Mouse (Mus musculus) forebrain, embryonic 16.5 days (tissue): ENCODE measurements around the gene Tas2r108. TPM values are rescaled to one million over a fixed set of nuclear protein-coding genes. Genes with fewer than 3 reads are reported as not detected.
A peak's percentile ranks its signal among the peaks of the same experiment; 100 is the strongest.

ENCODE experiments used
- ATAC-seq: fragments of 200-750 bp; cut with Nextera tagmentation; 2 replicates; pipeline ENCODE4 v1.8.0; 2017; ENCODE audit warnings: mild to moderate bottlenecking, moderate library complexity
- H3K27ac ChIP-seq: fragments of 300-500 bp; sonication (generic); 2 replicates; pipeline ENCODE4 v1.5.1; 2014; ENCODE audit warnings: low read length, control low read depth
- H3K27me3 ChIP-seq: fragments of 300-500 bp; sonication (generic); replicated peaks from 2 replicates; pipeline ENCODE4 v1.6.1; 2014; ENCODE audit warnings: low read length; ENCODE audit not compliant: control insufficient read depth, insufficient read depth
- H3K36me3 ChIP-seq: fragments of 300-500 bp; sonication (generic); 2 replicates; pipeline ENCODE4 v1.6.1; 2014; ENCODE audit not compliant: control insufficient read depth, insufficient read depth
- H3K4me1 ChIP-seq: fragments of 300-500 bp; sonication (generic); replicated peaks from 2 replicates; pipeline ENCODE4 v1.6.1; 2014; ENCODE audit warnings: low read length; ENCODE audit not compliant: control insufficient read depth, insufficient read depth
- H3K4me2 ChIP-seq: fragments of 300-500 bp; sonication (generic); 2 replicates; pipeline ENCODE4 v1.6.1; 2014; ENCODE audit warnings: mild to moderate bottlenecking, low read length, control low read depth
- H3K4me3 ChIP-seq: fragments of 300-500 bp; sonication (generic); replicated peaks from 2 replicates; pipeline ENCODE4 v1.5.1; 2014; ENCODE audit warnings: mild to moderate bottlenecking, low read length, control low read depth
- H3K9ac ChIP-seq: fragments of 300-500 bp; sonication (generic); replicated peaks from 2 replicates; pipeline ENCODE4 v1.6.1; 2014; ENCODE audit warnings: low read depth, low read length, control low read depth
- H3K9me3 ChIP-seq: fragments of 300-500 bp; sonication (generic); 2 replicates; pipeline ENCODE4 v1.6.1; 2016; ENCODE audit warnings: low read length; ENCODE audit not compliant: control insufficient read depth
- WGBS: fragments of 180-500 bp; shearing (Covaris S2); extraction: QIAGEN DNeasy Blood & Tissue Kit; methylation state at CpG from one replicate; pipeline ENCODE4 v1.1.7; 2014; 5-methylcytosine and 5-hydroxymethylcytosine counted together
- polyA plus RNA-seq: library from polyadenylated mRNA; unstranded; fragments of >200 nt; fragmentation: Nextera tagmentation; extraction: Ambion mirVana; gene quantifications from 2 replicates; pipeline ENCODE4 v1.2.1, GENCODE M21; 2015

The Tas2r108 gene
- not detected in 2 replicates for polyA plus RNA-seq

- Histone ChIP-seq H3K27ac (no peak within 1 kb of the TSS), H3K9ac (no peak within 1 kb of the TSS), H3K4me1 (no peaks in the 10 kb centered on the region), H3K27me3 (no peaks in the 10 kb centered on the region), H3K4me3 (no peak within 1 kb of the TSS), H3K9me3 (no peaks in the 10 kb centered on the region), H3K36me3 (no peaks in the 10 kb centered on the region), H3K4me2 (no peak within 1 kb of the TSS)
- no peak for ATAC-seq
- WGBS: 86% methylated on average over 3 of the region's 3 CpGs
Observed at GRCm38 (mm10) chr6:40493229-40493628, at the start of gene Tas2r108. Gene Tas2r108 (plus strand): TSS chr6:40493529.

DNA sequence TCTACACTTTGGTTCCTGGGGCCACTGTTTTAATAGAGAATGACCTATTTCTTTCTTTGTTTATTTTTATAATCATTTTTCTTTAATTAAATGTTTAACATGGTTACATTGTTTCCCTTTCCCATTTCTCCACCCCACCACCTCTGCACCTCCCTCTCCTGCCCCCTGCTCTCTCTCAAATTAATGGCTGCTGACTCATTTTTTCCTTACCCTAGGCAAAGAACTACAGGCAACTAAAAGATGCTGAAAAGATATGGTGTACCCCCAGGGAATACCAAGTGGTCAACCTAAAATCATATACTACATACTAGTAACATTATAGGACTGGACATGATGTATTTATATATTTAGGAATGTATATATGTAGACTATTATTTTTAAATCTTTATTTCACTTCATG is 44.7 kb upstream of the Tas2r108 start:
- Histone ChIP-seq H3K9ac (no peak overlapping the region), H3K9me3 (no peaks in the 10 kb centered on the region), H3K4me3 (no peak overlapping the region), H3K4me1 (no peaks in the 10 kb centered on the region), H3K36me3 (no peaks in the 10 kb centered on the region), H3K27ac (no peak overlapping the region), H3K4me2 (no peak overlapping the region), H3K27me3 (0 out of 2 replicates have a peak, but pooled peaks cover 3% of the 10 kb centered on the region)
- no peak for ATAC-seq

DNA sequence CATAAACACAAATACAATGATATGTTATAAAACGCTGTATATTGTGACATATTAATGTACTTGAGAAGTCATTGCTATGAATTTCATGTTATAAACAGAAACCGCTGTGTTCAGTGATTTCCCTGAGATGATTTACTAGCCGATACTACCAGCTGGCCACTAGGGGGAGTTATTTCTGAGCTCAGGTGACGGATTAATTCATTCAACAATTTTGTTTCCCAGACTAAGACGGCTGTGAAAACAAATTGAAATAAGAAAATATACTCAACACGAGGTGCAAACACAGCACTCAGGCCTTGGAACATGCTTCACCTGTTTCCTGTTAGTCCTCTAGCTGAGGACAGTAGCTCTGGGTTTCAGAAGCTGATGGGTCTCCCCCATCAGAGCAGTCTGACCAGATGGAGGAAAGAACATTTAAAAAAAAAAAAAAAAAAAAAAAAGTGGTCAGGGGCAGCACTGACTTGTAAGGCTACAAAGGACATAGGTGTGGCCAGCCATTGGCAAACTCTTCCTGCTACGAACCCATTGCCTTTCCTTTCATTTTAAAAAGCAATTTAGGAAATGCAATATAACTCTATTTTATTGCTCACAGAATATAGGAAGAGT is 38.8 kb upstream of the Tas2r108 start:
- H3K4me2 ChIP-seq: no peak overlapping the region
- no peaks in the 10 kb centered on the region for H3K4me1 ChIP-seq
- no peak for ATAC-seq
- no peak overlapping the region for H3K9ac ChIP-seq
- H3K36me3 ChIP-seq: no peaks in the 10 kb centered on the region
- H3K27me3 ChIP-seq: no peaks in the 10 kb centered on the region
- 21% methylated on average over 7 of the region's 7 CpGs for WGBS
- no peak overlapping the region for H3K4me3 ChIP-seq
- no peak overlapping the region for H3K27ac ChIP-seq
- no peaks in the 10 kb centered on the region for H3K9me3 ChIP-seq

DNA sequence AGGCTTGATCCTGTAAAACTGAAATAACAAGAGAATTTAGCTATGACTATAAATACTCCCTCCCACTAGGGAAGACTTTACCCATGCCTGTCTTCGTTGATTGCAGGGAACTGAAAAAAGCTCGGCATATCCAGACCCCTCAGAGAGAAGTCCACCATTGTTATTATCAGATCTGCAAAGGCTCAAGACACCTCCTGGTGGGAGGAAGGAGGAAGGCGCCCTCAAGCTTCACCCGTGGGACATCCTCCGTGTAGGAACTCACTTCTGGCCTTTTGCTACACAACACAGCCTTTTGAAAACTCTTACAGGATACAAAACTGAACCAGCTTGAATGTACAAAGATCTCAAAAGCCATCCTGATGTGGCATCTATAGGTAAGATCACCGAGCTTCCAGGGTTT is 27.6 kb upstream of the Tas2r108 start:
- H3K4me2 ChIP-seq: no peak overlapping the region
- H3K27ac ChIP-seq: no peak overlapping the region
- H3K4me1 ChIP-seq: no peaks in the 10 kb centered on the region
- H3K9ac ChIP-seq: no peak overlapping the region
- no peaks in the 10 kb centered on the region for H3K27me3 ChIP-seq
- ATAC-seq: no peak
- no peaks in the 10 kb centered on the region for H3K9me3 ChIP-seq
- no peak overlapping the region for H3K4me3 ChIP-seq
- 43% methylated on average over 6 of the region's 6 CpGs for WGBS
- no peaks in the 10 kb centered on the region for H3K36me3 ChIP-seq

- Histone ChIP-seq H3K4me1 (peaks cover 10% of the 10 kb centered on the region), H3K27ac (peak within 1 kb of the TSS; percentile 90), H3K36me3 (peaks cover 19% of the 10 kb centered on the region), H3K9ac (peak within 1 kb of the TSS; percentile 77), H3K27me3 (no peaks in the 10 kb centered on the region), H3K4me2 (peak within 1 kb of the TSS; percentile 95), H3K9me3 (peaks cover 5% of the 10 kb centered on the region; the same call in 1 of the 2 replicates), H3K4me3 (peak within 1 kb of the TSS; percentile 80)
- ATAC-seq: peak; percentile 97
- WGBS: under 1% methylated on average over 54 of the region's 54 CpGs
Observed at GRCm38 (mm10) chr6:40470916-40471719, 22.2 kb upstream of the Tas2r108 start, which contains the start of gene Ssbp1. Gene Ssbp1 (plus strand): TSS chr6:40471352.

DNA sequence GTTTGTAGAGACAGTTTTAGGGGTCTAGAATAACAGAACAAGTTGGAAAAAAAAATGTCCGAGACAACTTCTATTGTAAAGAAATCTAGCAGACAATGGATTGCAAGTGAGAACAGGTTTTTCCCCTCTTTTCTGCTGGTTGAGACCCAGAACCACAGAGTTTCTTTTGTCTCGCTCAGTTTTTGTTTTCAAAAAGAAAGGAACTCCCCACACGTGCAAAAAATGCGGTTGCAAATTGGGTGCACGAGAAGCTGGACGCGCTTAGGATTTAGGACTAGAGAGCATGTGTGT is 21.7 kb upstream of the Tas2r108 start:
- Histone ChIP-seq H3K9me3 (peaks cover 5% of the 10 kb centered on the region; the same call in 1 of the 2 replicates), H3K27me3 (no peaks in the 10 kb centered on the region), H3K4me2 (peak overlapping the region; percentile 93), H3K4me1 (peaks cover 10% of the 10 kb centered on the region), H3K27ac (peak overlapping the region; percentile 90), H3K4me3 (peak overlapping the region; percentile 80), H3K36me3 (peaks cover 20% of the 10 kb centered on the region), H3K9ac (peak overlapping the region; percentile 77)
- ATAC-seq: peak; percentile 31
- WGBS: 0% methylated on average over 7 of the region's 7 CpGs

DNA sequence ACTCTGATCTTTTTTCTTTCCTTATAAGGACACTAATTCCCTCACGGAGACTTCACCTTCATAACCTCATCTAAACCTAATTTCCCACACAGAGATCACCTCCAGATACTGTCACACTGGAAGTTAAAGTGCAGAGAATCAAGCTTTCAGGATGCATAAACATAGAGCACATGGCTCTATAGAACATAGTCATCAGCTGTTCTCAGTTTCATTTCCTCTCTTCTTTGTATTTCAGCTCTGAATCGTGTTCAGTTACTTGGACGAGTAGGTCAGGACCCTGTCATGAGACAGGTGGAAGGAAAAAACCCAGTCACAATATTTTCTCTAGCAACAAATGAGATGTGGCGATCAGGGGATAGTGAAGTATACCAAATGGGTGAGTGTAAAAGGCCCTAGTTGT is 17.2 kb upstream of the Tas2r108 start:
- H3K27ac ChIP-seq: no peak overlapping the region
- H3K9ac ChIP-seq: no peak overlapping the region
- ATAC-seq: no peak
- H3K4me1 ChIP-seq: peaks cover 10% of the 10 kb centered on the region
- H3K4me2 ChIP-seq: no peak overlapping the region
- WGBS: 84% methylated on average over 4 of the region's 4 CpGs
- H3K9me3 ChIP-seq: peaks cover 5% of the 10 kb centered on the region; the same call in 1 of the 2 replicates
- peaks cover 38% of the 10 kb centered on the region for H3K36me3 ChIP-seq
- H3K4me3 ChIP-seq: no peak overlapping the region
- no peaks in the 10 kb centered on the region for H3K27me3 ChIP-seq

DNA sequence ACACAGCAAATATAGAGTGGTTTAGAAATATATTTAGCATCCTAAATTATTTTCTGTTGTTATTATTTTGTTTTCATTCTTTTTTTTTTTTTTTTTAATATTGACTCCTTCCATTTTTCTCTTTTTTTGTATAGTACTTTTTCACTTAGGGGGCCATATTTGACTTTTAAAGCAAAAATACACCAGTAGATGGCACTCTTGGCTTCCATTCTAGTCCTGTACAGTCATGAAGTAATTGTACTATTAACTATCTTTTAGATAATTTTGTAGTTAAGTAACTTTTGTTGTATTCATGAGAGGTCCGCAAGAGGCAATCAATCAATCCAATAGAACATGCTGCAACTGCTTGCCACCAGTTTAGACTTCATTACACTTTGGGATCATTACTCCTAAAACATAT is 13.6 kb upstream of the Tas2r108 start:
- no peak for ATAC-seq
- no peak overlapping the region for H3K9ac ChIP-seq

GRCm38 (mm10) chr6:40482318-40482717 is 11.0 kb upstream of the Tas2r108 start:
- no peaks in the 10 kb centered on the region for H3K9me3 ChIP-seq
- ATAC-seq: no peak
- no peaks in the 10 kb centered on the region for H3K4me1 ChIP-seq
- WGBS: 86% methylated on average over 5 of the region's 5 CpGs
- H3K36me3 ChIP-seq: peaks cover 33% of the 10 kb centered on the region
- H3K4me2 ChIP-seq: no peak overlapping the region
- no peak overlapping the region for H3K4me3 ChIP-seq
- no peaks in the 10 kb centered on the region for H3K27me3 ChIP-seq
- H3K27ac ChIP-seq: no peak overlapping the region
- H3K9ac ChIP-seq: no peak overlapping the region

More for the DNA sequence above, 13.6 kb upstream of the Tas2r108 start:
- Histone ChIP-seq H3K36me3 (peaks cover 48% of the 10 kb centered on the region), H3K27ac (no peak overlapping the region), H3K4me3 (no peak overlapping the region), H3K27me3 (no peaks in the 10 kb centered on the region), H3K9me3 (peaks cover 5% of the 10 kb centered on the region; the same call in 1 of the 2 replicates), H3K4me2 (no peak overlapping the region), H3K4me1 (no peaks in the 10 kb centered on the region)
- WGBS: 92% methylated on average over 1 of the region's 1 CpGs
